Mouse (Mus musculus) urinary bladder, postnatal 36 days (tissue): ENCODE results near the gene Krtap6-2.

Experiments
- DNase-seq, 2 experiments: peaks; one replicate each; pipeline ENCODE4 v3.0.0; 2022; ENCODE audit warnings: low spot score in 2 of 2, mixed read lengths in 1 of 2

The Krtap6-2 gene

GRCm38 (mm10) chr16:89420011-89420410 lies at the start of gene Krtap6-2:
Gene Krtap6-2, minus strand, starts transcription at chr16:89420111.
- DNase-seq = no peak

- DNase-seq = no peak
Measured at GRCm38 (mm10) chr16:89461189-89461588, 41.3 kb upstream of the Krtap6-2 start.

GRCm38 (mm10) chr16:89429586-89429985 lies 9.7 kb upstream of the Krtap6-2 start:
- no peak for DNase-seq

GRCm38 (mm10) chr16:89425310-89425709 lies 5.4 kb upstream of the Krtap6-2 start:
- DNase-seq = no peak

- DNase-seq = no peak
Measured at GRCm38 (mm10) chr16:89416311-89416710, 3.6 kb downstream of the Krtap6-2 start.

- no peak for DNase-seq
Measured at GRCm38 (mm10) chr16:89410345-89411068, 9.4 kb downstream of the Krtap6-2 start.

- no peak for DNase-seq
Measured at GRCm38 (mm10) chr16:89403768-89404167, 16.1 kb downstream of the Krtap6-2 start, which contains the start of gene Krtap21-1. Gene Krtap21-1, minus strand, starts transcription at chr16:89403868.

GRCm38 (mm10) chr16:89372734-89373461 lies 47.0 kb downstream of the Krtap6-2 start:
- no peak for DNase-seq
